Mouse (Mus musculus): ENCODE measurements around the gene Myof. TPM values are rescaled to one million over a fixed set of nuclear protein-coding genes. Genes with fewer than 3 reads are reported as not detected.

Gene Myof
- polyA plus RNA-seq (2012; rRNA removed), result 6.4 and 8.1 TPM in 2 replicates

GRCm38 (mm10) chr19:38043281-38043981 lies at the start of gene Myof:
Gene Myof (minus strand): TSS chr19:38043577.
- Histone ChIP-seq H3K4me3 (ENCODE audit: control insufficient read depth, insufficient read depth, low read length) (peak within 1 kb of the TSS; percentile 30), H3K27me3 (ENCODE audit: control insufficient read depth, insufficient read depth, low read length) (no peaks in the 10 kb centered on the region; the same call in 1 of the 2 replicates), H3K27ac (ENCODE audit: control insufficient read depth, insufficient read depth, low read length) (no peak within 1 kb of the TSS), H3K4me1 (replicated peaks; ENCODE audit: control insufficient read depth, insufficient read depth, low read length) (no peaks in the 10 kb centered on the region), H3K36me3 (ENCODE audit: control insufficient read depth, insufficient read depth, low read length) (no peaks in the 10 kb centered on the region)
- DNase-seq, result peak; percentile 32
- under 1% methylated on average over 28 of the region's 28 CpGs for WGBS
- TF ChIP-seq POLR2A (IDR thresholded peaks at IDR 0.05; ENCODE audit: control insufficient read depth, extremely low read depth, insufficient read depth, low read length, poor library complexity) (no peak), CTCF (IDR thresholded peaks at IDR 0.05; ENCODE audit: borderline replicate concordance, control insufficient read depth, extremely low read depth, insufficient read depth, low read length, poor library complexity) (no peak)

GRCm38 (mm10) chr19:38091512-38091985 lies 48.2 kb upstream of the Myof start:
- Histone ChIP-seq H3K36me3 (ENCODE audit: control insufficient read depth, insufficient read depth, low read length) (no peaks in the 10 kb centered on the region), H3K27me3 (ENCODE audit: control insufficient read depth, insufficient read depth, low read length) (no peaks in the 10 kb centered on the region), H3K4me3 (ENCODE audit: control insufficient read depth, insufficient read depth, low read length) (no peak overlapping the region), H3K27ac (ENCODE audit: control insufficient read depth, insufficient read depth, low read length) (no peak overlapping the region), H3K4me1 (replicated peaks; ENCODE audit: control insufficient read depth, insufficient read depth, low read length) (no peaks in the 10 kb centered on the region)
- DNase-seq, result no peak
- TF ChIP-seq POLR2A (IDR thresholded peaks at IDR 0.05; ENCODE audit: control insufficient read depth, extremely low read depth, insufficient read depth, low read length, poor library complexity), result no peak
- TF ChIP-seq CTCF (IDR thresholded peaks at IDR 0.05; ENCODE audit: borderline replicate concordance, control insufficient read depth, extremely low read depth, insufficient read depth, low read length, poor library complexity), result no peak
- 73% methylated on average over 4 of the region's 4 CpGs for WGBS

GRCm38 (mm10) chr19:38089358-38089757 lies 46.0 kb upstream of the Myof start:
- no peak for DNase-seq
- Histone ChIP-seq H3K4me1 (replicated peaks; ENCODE audit: control insufficient read depth, insufficient read depth, low read length) (no peaks in the 10 kb centered on the region), H3K36me3 (ENCODE audit: control insufficient read depth, insufficient read depth, low read length) (no peaks in the 10 kb centered on the region), H3K27ac (ENCODE audit: control insufficient read depth, insufficient read depth, low read length) (no peak overlapping the region), H3K4me3 (ENCODE audit: control insufficient read depth, insufficient read depth, low read length) (no peak overlapping the region), H3K27me3 (ENCODE audit: control insufficient read depth, insufficient read depth, low read length) (no peaks in the 10 kb centered on the region)
- 89% methylated on average over 8 of the region's 8 CpGs for WGBS
- no peak for TF ChIP-seq POLR2A (IDR thresholded peaks at IDR 0.05; ENCODE audit: control insufficient read depth, extremely low read depth, insufficient read depth, low read length, poor library complexity)
- no peak for TF ChIP-seq CTCF (IDR thresholded peaks at IDR 0.05; ENCODE audit: borderline replicate concordance, control insufficient read depth, extremely low read depth, insufficient read depth, low read length, poor library complexity)

GRCm38 (mm10) chr19:38086948-38087551 lies 43.7 kb upstream of the Myof start:
- DNase-seq, result no peak
- Histone ChIP-seq H3K27ac (ENCODE audit: control insufficient read depth, insufficient read depth, low read length) (no peak overlapping the region), H3K4me1 (replicated peaks; ENCODE audit: control insufficient read depth, insufficient read depth, low read length) (no peaks in the 10 kb centered on the region), H3K36me3 (ENCODE audit: control insufficient read depth, insufficient read depth, low read length) (no peaks in the 10 kb centered on the region), H3K4me3 (ENCODE audit: control insufficient read depth, insufficient read depth, low read length) (no peak overlapping the region), H3K27me3 (ENCODE audit: control insufficient read depth, insufficient read depth, low read length) (no peaks in the 10 kb centered on the region)
- TF ChIP-seq POLR2A (IDR thresholded peaks at IDR 0.05; ENCODE audit: control insufficient read depth, extremely low read depth, insufficient read depth, low read length, poor library complexity), result no peak
- TF ChIP-seq CTCF (IDR thresholded peaks at IDR 0.05; ENCODE audit: borderline replicate concordance, control insufficient read depth, extremely low read depth, insufficient read depth, low read length, poor library complexity), result no peak
- 71% methylated on average over 11 of the region's 11 CpGs for WGBS

GRCm38 (mm10) chr19:38085841-38086240 lies 42.5 kb upstream of the Myof start:
- no peak for DNase-seq
- TF ChIP-seq POLR2A (IDR thresholded peaks at IDR 0.05; ENCODE audit: control insufficient read depth, extremely low read depth, insufficient read depth, low read length, poor library complexity) (no peak), CTCF (IDR thresholded peaks at IDR 0.05; ENCODE audit: borderline replicate concordance, control insufficient read depth, extremely low read depth, insufficient read depth, low read length, poor library complexity) (no peak)

GRCm38 (mm10) chr19:38082931-38083525 lies 39.7 kb upstream of the Myof start:
- Histone ChIP-seq H3K27me3 (ENCODE audit: control insufficient read depth, insufficient read depth, low read length) (no peaks in the 10 kb centered on the region), H3K4me3 (ENCODE audit: control insufficient read depth, insufficient read depth, low read length) (no peak overlapping the region), H3K27ac (ENCODE audit: control insufficient read depth, insufficient read depth, low read length) (no peak overlapping the region), H3K4me1 (replicated peaks; ENCODE audit: control insufficient read depth, insufficient read depth, low read length) (no peaks in the 10 kb centered on the region), H3K36me3 (ENCODE audit: control insufficient read depth, insufficient read depth, low read length) (no peaks in the 10 kb centered on the region)
- TF ChIP-seq POLR2A (IDR thresholded peaks at IDR 0.05; ENCODE audit: control insufficient read depth, extremely low read depth, insufficient read depth, low read length, poor library complexity) (no peak), CTCF (IDR thresholded peaks at IDR 0.05; ENCODE audit: borderline replicate concordance, control insufficient read depth, extremely low read depth, insufficient read depth, low read length, poor library complexity) (no peak)
- 73% methylated on average over 5 of the region's 5 CpGs for WGBS
- no peak for DNase-seq

More at GRCm38 (mm10) chr19:38085841-38086240, 42.5 kb upstream of the Myof start:
- 86% methylated on average over 4 of the region's 4 CpGs for WGBS
- Histone ChIP-seq H3K4me3 (ENCODE audit: control insufficient read depth, insufficient read depth, low read length) (no peak overlapping the region), H3K36me3 (ENCODE audit: control insufficient read depth, insufficient read depth, low read length) (no peaks in the 10 kb centered on the region), H3K27me3 (ENCODE audit: control insufficient read depth, insufficient read depth, low read length) (no peaks in the 10 kb centered on the region), H3K27ac (ENCODE audit: control insufficient read depth, insufficient read depth, low read length) (no peak overlapping the region), H3K4me1 (replicated peaks; ENCODE audit: control insufficient read depth, insufficient read depth, low read length) (no peaks in the 10 kb centered on the region)
